Mouse (Mus musculus) frontal cortex, postnatal 10 days (tissue): ENCODE measurements around the gene Cacng3.

Experiments used
- DNase-seq, 2 experiments: peaks; one replicate each; pipeline ENCODE4 v3.0.0; 2022; ENCODE audit warnings: low spot score in 2 of 2, mixed read lengths in 1 of 2

Cacng3 gene

DNA sequence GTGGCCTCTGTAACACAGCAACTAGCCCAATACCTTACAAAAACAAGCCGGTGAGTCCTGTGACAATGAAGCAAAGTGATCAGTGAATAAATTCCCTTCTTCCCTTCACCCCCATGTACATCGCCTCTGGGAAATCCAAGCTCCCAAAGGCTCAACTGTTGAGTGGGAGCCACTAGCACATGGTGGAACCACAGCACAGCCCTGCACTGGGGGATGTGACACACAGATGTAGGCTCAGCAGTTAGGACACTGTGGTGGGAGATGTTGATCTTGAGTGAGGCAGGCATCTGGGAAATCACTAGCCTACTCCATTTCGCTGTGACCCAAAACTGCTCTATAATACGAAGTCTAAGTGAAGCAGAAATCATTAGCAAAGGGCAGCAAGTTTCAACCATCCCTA is 48.2 kb downstream of the Cacng3 start:
- DNase-seq = no peak

DNA sequence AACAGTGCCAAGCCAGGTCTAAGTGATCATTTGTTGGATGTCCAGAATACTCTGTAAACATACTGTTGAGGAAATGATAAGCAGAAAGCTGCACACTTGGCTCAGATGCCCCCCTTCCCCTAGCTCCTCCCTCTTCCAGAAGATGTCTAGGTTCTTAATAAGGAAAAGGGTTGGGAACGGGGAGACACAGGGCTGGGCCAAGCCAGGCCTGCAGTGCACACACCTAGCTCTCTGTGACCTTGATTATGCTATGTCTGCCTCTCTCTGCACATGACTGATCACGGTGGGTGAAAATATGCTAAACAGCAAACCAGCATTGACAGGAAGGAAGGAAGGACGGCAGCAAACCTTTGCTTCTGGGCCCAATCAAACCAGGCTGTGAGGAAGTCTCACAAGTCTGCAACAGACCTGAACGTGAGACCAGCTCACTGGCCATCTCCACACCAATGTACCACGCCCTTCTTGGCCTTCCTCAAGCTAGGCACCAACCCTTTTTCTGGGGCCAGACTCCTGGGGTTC is 53.1 kb downstream of the Cacng3 start:
- no peak for DNase-seq

DNA sequence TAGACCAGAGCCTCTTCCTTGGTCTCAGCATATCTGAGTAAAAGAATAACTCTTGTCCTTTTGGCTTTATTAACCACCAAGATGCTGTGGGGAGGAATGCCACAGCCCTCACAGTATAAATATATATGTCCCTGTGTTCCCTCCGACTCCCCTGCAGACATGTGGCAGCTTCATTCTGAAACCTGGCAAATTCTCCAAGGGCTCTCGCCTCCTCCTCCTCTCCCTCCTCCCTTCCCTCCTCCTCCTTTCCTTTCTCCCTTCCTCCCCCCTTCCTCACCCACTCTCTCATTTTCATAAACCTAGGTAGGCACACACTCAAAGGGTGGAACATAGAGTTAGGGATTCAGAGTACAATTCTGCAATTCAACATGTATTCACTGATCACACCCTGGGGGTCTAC is 56.1 kb downstream of the Cacng3 start:
- DNase-seq = no peak

GRCm38 (mm10) chr7:122728186-122728585 is 57.9 kb downstream of the Cacng3 start:
- DNase-seq = no peak

- DNase-seq = no peak
These were observed 58.6 kb downstream of the Cacng3 start for GRCm38 (mm10) chr7:122728846-122729245.

DNA sequence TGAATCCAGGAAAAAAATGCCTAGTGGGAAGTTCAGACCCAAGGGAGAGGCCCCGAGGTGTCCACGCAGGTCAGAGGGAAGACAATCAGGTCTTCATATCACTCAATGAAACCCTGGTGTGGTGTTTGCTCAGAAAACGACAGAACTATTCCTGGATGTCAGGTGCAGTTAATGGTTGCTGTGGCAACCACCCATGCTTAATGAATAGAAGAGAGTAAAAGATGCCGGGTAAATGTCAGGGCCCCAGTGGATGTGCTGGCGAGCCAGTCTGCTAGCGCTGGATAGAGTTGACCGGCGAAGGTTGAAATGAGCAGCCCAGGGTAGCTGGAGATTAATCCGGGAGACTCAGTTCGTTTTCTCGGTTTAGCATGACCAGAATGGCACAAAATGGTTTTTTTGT is 65.0 kb downstream of the Cacng3 start:
- DNase-seq = no peak

GRCm38 (mm10) chr7:122738541-122738940 is 68.2 kb downstream of the Cacng3 start:
- DNase-seq = no peak

GRCm38 (mm10) chr7:122740663-122741062 is 70.4 kb downstream of the Cacng3 start:
- no peak for DNase-seq

DNA sequence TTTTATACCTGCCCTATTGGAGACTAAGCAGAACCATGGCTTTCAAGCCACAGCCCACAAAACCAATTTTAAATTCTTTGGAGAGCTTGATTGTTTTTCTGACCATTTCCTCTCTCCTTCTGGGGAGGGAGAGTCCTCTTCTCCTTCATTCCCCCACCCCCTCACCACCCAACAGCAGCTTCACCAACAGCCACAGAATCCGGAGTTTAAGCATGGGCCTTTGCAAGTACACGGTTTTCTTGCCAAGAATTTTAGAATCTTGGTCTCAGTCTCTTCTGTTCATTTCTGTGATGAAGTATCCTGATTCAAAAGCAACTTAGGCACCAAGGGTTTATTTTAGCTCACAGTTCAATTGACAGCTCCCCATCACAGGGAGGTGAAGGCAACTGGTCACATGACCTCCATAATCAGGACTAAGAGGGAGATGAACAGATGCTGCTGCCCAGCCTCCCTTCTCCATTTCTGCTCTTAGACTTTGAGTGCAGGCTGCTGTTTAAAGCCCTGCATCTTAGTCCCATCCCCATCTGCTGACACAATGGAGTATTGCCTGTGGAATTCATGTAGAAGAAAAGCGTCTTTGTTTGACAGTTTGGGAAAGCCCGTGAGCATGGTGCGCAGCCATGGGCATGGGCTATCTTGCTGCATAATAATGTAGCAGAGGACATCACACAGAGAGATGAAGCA is 85.8 kb downstream of the Cacng3 start:
- no peak for DNase-seq

GRCm38 (mm10) chr7:122758645-122759044 is 88.4 kb downstream of the Cacng3 start:
- DNase-seq = no peak

- no peak for DNase-seq
These were observed 94.2 kb downstream of the Cacng3 start for GRCm38 (mm10) chr7:122764506-122764905.

DNA sequence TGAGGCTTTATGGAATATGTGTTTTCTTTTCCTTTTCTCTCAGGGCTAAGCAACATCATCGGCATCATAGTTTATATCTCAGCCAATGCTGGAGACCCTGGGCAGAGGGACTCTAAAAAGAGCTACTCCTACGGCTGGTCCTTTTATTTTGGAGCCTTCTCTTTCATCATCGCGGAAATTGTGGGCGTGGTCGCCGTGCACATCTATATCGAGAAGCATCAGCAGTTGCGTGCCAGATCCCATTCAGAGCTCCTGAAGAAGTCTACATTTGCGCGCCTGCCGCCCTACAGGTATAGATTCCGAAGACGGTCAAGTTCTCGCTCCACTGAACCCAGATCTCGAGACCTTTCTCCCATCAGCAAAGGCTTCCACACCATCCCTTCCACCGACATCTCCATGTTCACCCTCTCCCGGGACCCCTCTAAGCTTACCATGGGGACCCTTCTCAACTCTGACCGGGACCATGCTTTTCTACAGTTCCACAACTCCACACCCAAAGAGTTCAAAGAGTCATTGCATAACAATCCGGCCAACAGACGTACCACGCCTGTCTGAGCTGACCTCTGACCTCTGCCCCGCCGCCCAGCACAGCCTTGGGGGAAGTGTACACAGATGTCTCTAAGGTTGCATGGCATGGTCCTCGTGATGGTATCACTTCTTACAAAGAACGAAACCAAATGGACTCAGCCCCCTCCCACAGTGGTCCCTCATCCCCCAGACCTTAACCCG is 98.2 kb downstream of the Cacng3 start:
- no peak for DNase-seq

GRCm38 (mm10) chr7:122779601-122780000 is 109.3 kb downstream of the Cacng3 start:
- peak; percentile 14 to 33 for DNase-seq

- no peak for DNase-seq
These were observed 119.6 kb downstream of the Cacng3 start for GRCm38 (mm10) chr7:122789929-122790328.

- DNase-seq = no peak
These were observed 123.5 kb downstream of the Cacng3 start for GRCm38 (mm10) chr7:122793655-122794346.

DNA sequence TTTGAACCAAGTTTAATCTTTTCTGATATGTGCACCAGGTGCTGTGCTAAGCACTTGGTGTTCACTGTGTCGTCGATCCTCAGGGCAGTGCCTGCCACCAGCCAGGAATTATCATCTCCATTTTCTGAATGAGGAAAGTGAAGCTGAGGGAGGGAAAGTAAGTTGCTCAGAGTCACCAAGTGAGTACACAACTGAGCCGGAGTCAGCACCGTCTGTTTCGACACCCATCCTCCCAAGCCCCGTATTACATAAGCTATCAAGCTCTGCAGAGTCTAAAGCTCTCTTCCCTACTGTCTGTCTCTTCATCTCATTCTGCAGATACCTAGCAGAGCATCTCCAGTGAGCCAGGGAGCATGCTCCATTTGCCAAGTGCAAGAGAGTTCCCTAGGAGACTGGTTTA is 124.8 kb downstream of the Cacng3 start:
- DNase-seq = no peak

GRCm38 (mm10) chr7:122800821-122801220 is 130.5 kb downstream of the Cacng3 start:
- no peak for DNase-seq

GRCm38 (mm10) chr7:122803839-122804496 is 133.7 kb downstream of the Cacng3 start:
- peak; percentile 38 to 41 for DNase-seq

- DNase-seq = no peak
These were observed 136.2 kb downstream of the Cacng3 start for GRCm38 (mm10) chr7:122806531-122806930.

DNA sequence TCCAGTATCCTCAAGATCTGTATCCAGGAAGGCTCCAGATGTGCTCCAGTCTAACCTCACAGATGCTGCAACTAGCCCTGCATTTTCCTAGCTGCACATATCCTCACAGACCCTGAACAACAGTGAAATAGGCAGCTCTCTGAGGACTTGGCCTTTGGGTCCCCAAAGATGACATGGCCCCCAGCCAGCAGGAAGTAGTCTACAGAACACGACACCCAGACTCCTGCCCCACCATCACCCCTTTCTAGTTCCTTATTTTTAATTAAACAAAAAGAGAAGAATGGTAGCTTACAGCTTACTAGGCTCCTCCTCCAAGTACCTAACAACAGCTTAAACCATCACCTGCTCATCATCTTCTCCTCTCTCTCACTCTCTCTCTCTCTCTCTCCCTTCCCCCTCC is 143.4 kb downstream of the Cacng3 start:
- DNase-seq = no peak

GRCm38 (mm10) chr7:122817565-122817964 is 147.3 kb downstream of the Cacng3 start:
- no peak for DNase-seq
